Mouse (Mus musculus) myocyte (in vitro differentiated cells): ENCODE measurements around the gene Peak1.

Experiments
- CEBPB ChIP-seq: IDR thresholded peaks from 2 replicates; pipeline ENCODE4 v1.6.1; 2011; ENCODE audit warnings: mild to moderate bottlenecking, moderate library complexity; ENCODE audit not compliant: poor library complexity, insufficient read depth, severe bottlenecking
- E2F4 ChIP-seq: IDR thresholded peaks from one replicate; pipeline ENCODE4 v1.6.1; 2011; ENCODE audit warnings: mild to moderate bottlenecking, control low read depth, moderate library complexity; ENCODE audit not compliant: insufficient read depth
- MAX ChIP-seq: IDR thresholded peaks from one replicate; pipeline ENCODE4 v1.6.1; 2011; ENCODE audit warnings: low read depth, mild to moderate bottlenecking, control low read depth
- MYOD1 ChIP-seq, 3 experiments: IDR thresholded peaks; one replicate each; pipeline ENCODE4 v1.6.1; 2011; ENCODE audit warnings: control low read depth in 2 of 3, low read depth in 2 of 3, mild to moderate bottlenecking in 2 of 3, moderate library complexity in 1 of 3; ENCODE audit not compliant: insufficient read length in 2 of 3, control insufficient read depth in 1 of 3
- POLR2A ChIP-seq: IDR thresholded peaks from one replicate; pipeline ENCODE4 v1.6.1; 2011; ENCODE audit warnings: low read depth, mild to moderate bottlenecking, control low read depth, moderate library complexity; ENCODE audit not compliant: insufficient read length
- POLR2AphosphoS2 ChIP-seq: IDR thresholded peaks from one replicate; pipeline ENCODE4 v1.6.1; 2011; ENCODE audit warnings: low read depth, control low read depth; ENCODE audit not compliant: insufficient read length
- REST ChIP-seq: IDR thresholded peaks from one replicate; pipeline ENCODE4 v1.6.1; 2011; ENCODE audit warnings: mild to moderate bottlenecking, control low read depth, moderate library complexity; ENCODE audit not compliant: insufficient read depth, insufficient read length
- SRF ChIP-seq: IDR thresholded peaks from one replicate; pipeline ENCODE4 v1.6.1; 2011; ENCODE audit warnings: low read depth; ENCODE audit not compliant: control insufficient read depth, insufficient read length
- TCF12 ChIP-seq: IDR thresholded peaks from one replicate; pipeline ENCODE4 v1.6.1; 2011; ENCODE audit warnings: mild to moderate bottlenecking, control low read depth; ENCODE audit not compliant: poor library complexity, insufficient read depth, severe bottlenecking
- TCF3 ChIP-seq: IDR thresholded peaks from one replicate; pipeline ENCODE4 v1.6.1; 2011; ENCODE audit warnings: low read depth, control low read depth; ENCODE audit not compliant: insufficient read length
- USF1 ChIP-seq: IDR thresholded peaks from one replicate; pipeline ENCODE4 v1.6.1; 2011; ENCODE audit warnings: low read depth, mild to moderate bottlenecking, control low read depth, moderate library complexity

DNA sequence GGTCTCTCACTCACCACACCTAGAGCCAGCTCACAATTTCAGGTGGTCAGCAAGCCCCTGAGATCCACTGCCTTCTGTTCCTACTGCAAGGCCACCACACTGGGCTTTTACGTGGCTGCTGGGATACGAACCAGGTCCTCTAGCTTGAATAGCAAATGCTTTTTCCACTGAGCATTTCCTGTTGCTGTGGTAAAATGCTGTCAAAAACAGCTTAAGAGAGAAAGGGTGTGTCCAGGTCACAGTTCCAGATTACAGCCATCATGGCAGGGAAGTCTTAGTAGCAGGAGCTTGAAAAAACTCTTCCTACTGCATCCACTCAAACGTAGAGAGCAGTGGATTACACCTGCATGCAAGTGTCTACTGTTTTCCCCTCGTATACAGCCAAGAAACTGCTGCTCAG lies 7.0 kb upstream of the Peak1 start:
- TF ChIP-seq POLR2A (no peak), MAX (no peak), E2F4 (no peak), MYOD1 (IDR thresholded peaks at IDR 0.05; ENCODE audit: control insufficient read depth in 1 of 3, insufficient read length in 2 of 3, low read depth in 2 of 3) (no peak), TCF12 (no peak), USF1 (no peak), SRF (no peak), CEBPB (no peak), POLR2AphosphoS2 (no peak), TCF3 (no peak), REST (no peak)
